Mouse (Mus musculus) small intestine, adult 2 months (tissue): ENCODE results near the gene Smc2.

ENCODE experiments used
- CTCF ChIP-seq: fragments of 200-500 bp; IDR thresholded peaks from 2 replicates; pipeline ENCODE4 v1.5.1; 2012; ENCODE audit warnings: low read depth, mild to moderate bottlenecking, control low read depth, inconsistent platforms, low read length, moderate library complexity, mixed read lengths; ENCODE audit not compliant: insufficient replicate concordance, insufficient read length; ENCODE audit errors: extremely low read depth
- POLR2A ChIP-seq: fragments of 200-500 bp; IDR thresholded peaks from 2 replicates; pipeline ENCODE4 v1.6.1; 2012; ENCODE audit warnings: low read depth, mild to moderate bottlenecking, control low read depth, inconsistent platforms, low read length, moderate library complexity

DNA sequence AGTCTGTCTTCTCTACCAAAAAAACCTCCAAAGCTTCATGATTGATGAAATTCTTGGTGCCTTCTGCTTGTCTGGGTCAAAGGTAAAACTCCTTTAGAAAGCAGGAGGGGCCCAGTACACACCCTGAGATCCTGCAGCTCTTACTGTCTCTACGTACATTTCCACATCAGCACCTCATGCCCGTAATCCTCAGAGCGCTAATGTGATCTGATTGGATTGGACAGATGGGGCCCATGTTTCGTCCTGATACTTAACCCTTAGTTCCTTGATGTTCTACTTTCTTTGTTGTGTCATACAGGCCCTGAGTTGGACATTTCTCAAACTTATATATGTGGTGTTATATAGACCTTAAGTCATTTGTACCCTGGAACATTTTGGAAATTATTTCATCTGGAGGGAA, 48.4 kb downstream of the Smc2 start:
- no peak for TF ChIP-seq POLR2A
- TF ChIP-seq CTCF, result no peak
